Mouse (Mus musculus) mesoderm, embryonic 11.5 days (tissue): ENCODE data around the gene Gm6803.
"Not testable (repeated sequence)": the region's sequence is repeated elsewhere in the genome, so short reads cannot be mapped to it uniquely, and the experiment has no call there.

ENCODE experiments used
- DNase-seq: peaks from one replicate; pipeline ENCODE4 v3.0.0-alpha.2; 2012; ENCODE audit warnings: low read depth, low spot score

The Gm6803 gene

GRCm38 (mm10) chr12:88018671-88019070, at the start of gene Gm6803:
Gm6803 (minus strand) TSS chr12:88018771.
- not testable (repeated sequence) for DNase-seq

GRCm38 (mm10) chr12:88045226-88045625, 26.7 kb upstream of the Gm6803 start:
- not testable (repeated sequence) for DNase-seq

- DNase-seq = not testable (repeated sequence)
These were observed 21.1 kb upstream of the Gm6803 start for GRCm38 (mm10) chr12:88039703-88040102.

- DNase-seq = peak; percentile 4
These were observed 20.5 kb upstream of the Gm6803 start for GRCm38 (mm10) chr12:88039062-88039461.

GRCm38 (mm10) chr12:88032250-88032649, 13.7 kb upstream of the Gm6803 start:
- not testable (repeated sequence) for DNase-seq

- not testable (repeated sequence) for DNase-seq
These were observed 8.1 kb upstream of the Gm6803 start, which contains the start of gene Gm2056 for GRCm38 (mm10) chr12:88026704-88027103. Gm2056 (plus strand) TSS chr12:88027004.

- DNase-seq = not testable (repeated sequence)
These were observed 7.0 kb downstream of the Gm6803 start, which contains the start of gene Gm2075 for GRCm38 (mm10) chr12:88011548-88011947. Gm2075 (plus strand) TSS chr12:88011848.

GRCm38 (mm10) chr12:88004118-88004517, 14.5 kb downstream of the Gm6803 start:
- DNase-seq = not testable (repeated sequence)

- DNase-seq = not testable (repeated sequence)
These were observed 34.6 kb downstream of the Gm6803 start for GRCm38 (mm10) chr12:87984000-87984399.
